Mouse (Mus musculus) myocyte (in vitro differentiated cells): Measurements from ENCODE around the gene Ankrd6.

Source experiments
- MYOG ChIP-seq, 3 experiments: IDR thresholded peaks; one replicate each; pipeline ENCODE4 v1.6.1; 2011; ENCODE audit warnings: control low read depth in 2 of 3, low read depth in 2 of 3, mild to moderate bottlenecking in 2 of 3; ENCODE audit not compliant: insufficient read length in 2 of 3, control insufficient read depth in 1 of 3, insufficient read depth in 1 of 3
- POLR2A ChIP-seq: IDR thresholded peaks from one replicate; pipeline ENCODE4 v1.6.1; 2011; ENCODE audit warnings: low read depth, mild to moderate bottlenecking, control low read depth, moderate library complexity; ENCODE audit not compliant: insufficient read length
- USF1 ChIP-seq: IDR thresholded peaks from one replicate; pipeline ENCODE4 v1.6.1; 2011; ENCODE audit warnings: low read depth, mild to moderate bottlenecking, control low read depth, moderate library complexity

- TF ChIP-seq USF1 = no peak
- no peak for TF ChIP-seq POLR2A
- no peak for TF ChIP-seq MYOG (IDR thresholded peaks at IDR 0.05; ENCODE audit: control insufficient read depth in 1 of 3, insufficient read depth in 1 of 3, insufficient read length in 2 of 3, low read depth in 2 of 3)
These were observed 34.4 kb upstream of the Ankrd6 start for GRCm38 (mm10) chr4:32984801-32985675.
